Mouse (Mus musculus): ENCODE measurements around the gene Msantd3. TPM values are rescaled to one million over a fixed set of nuclear protein-coding genes. Genes with fewer than 3 reads are reported as not detected.

The Msantd3 gene
- polyA plus RNA-seq, 1 experiment from 2014 or later, result 0.62 TPM

GRCm38 (mm10) chr4:48579475-48580110, 39.9 kb downstream of the Msantd3 start:
- H3K27ac ChIP-seq, result no peak overlapping the region
- no peaks in the 10 kb centered on the region for H3K79me2 ChIP-seq (ENCODE audit: inconsistent target)
- 71% methylated on average over 6 of the region's 6 CpGs for WGBS (ENCODE audit: missing documents)
- H3K36me3 ChIP-seq (ENCODE audit: inconsistent target), result no peaks in the 10 kb centered on the region
- no peak overlapping the region for H3K4me3 ChIP-seq (ENCODE audit: inconsistent target)

- Histone ChIP-seq H3K4me3 (ENCODE audit: inconsistent target) (no peak overlapping the region), H3K27ac (no peak overlapping the region), H3K79me2 (ENCODE audit: inconsistent target) (no peaks in the 10 kb centered on the region), H3K36me3 (ENCODE audit: inconsistent target) (no peaks in the 10 kb centered on the region)
- WGBS (ENCODE audit: missing documents), result 64% methylated on average over 2 of the region's 2 CpGs
Measured at GRCm38 (mm10) chr4:48581201-48581600, 41.5 kb downstream of the Msantd3 start.

GRCm38 (mm10) chr4:48581993-48582392, 42.3 kb downstream of the Msantd3 start:
- H3K4me3 ChIP-seq (ENCODE audit: inconsistent target), result no peak overlapping the region
- WGBS (ENCODE audit: missing documents), result 100% methylated on average over 2 of the region's 3 CpGs
- no peak overlapping the region for H3K27ac ChIP-seq
- no peaks in the 10 kb centered on the region for H3K79me2 ChIP-seq (ENCODE audit: inconsistent target)
- no peaks in the 10 kb centered on the region for H3K36me3 ChIP-seq (ENCODE audit: inconsistent target)

- Histone ChIP-seq H3K79me2 (ENCODE audit: inconsistent target) (no peaks in the 10 kb centered on the region), H3K27ac (no peak overlapping the region), H3K4me3 (ENCODE audit: inconsistent target) (no peak overlapping the region), H3K36me3 (ENCODE audit: inconsistent target) (no peaks in the 10 kb centered on the region)
- whole genome bisulfite sequencing (ENCODE audit: missing documents), result 88% methylated on average over 2 of the region's 2 CpGs
Measured at GRCm38 (mm10) chr4:48582941-48583340, 43.2 kb downstream of the Msantd3 start.

GRCm38 (mm10) chr4:48584421-48585240, 44.9 kb downstream of the Msantd3 start, which contains the start of gene Tmeff1:
Tmeff1 (plus strand) TSS chr4:48585174.
- no peak within 1 kb of the TSS for H3K4me3 ChIP-seq (ENCODE audit: inconsistent target)
- H3K27ac ChIP-seq, result no peak within 1 kb of the TSS
- no peaks in the 10 kb centered on the region for H3K79me2 ChIP-seq (ENCODE audit: inconsistent target)
- WGBS (ENCODE audit: missing documents), result 9% methylated on average over 63 of the region's 64 CpGs
- no peaks in the 10 kb centered on the region for H3K36me3 ChIP-seq (ENCODE audit: inconsistent target)

- H3K4me3 ChIP-seq (ENCODE audit: inconsistent target), result no peak overlapping the region
- H3K36me3 ChIP-seq (ENCODE audit: inconsistent target), result no peaks in the 10 kb centered on the region
- no peak overlapping the region for H3K27ac ChIP-seq
- H3K79me2 ChIP-seq (ENCODE audit: inconsistent target), result no peaks in the 10 kb centered on the region
- 2% methylated on average over 88 of the region's 92 CpGs for WGBS (ENCODE audit: missing documents)
Measured at GRCm38 (mm10) chr4:48585241-48586098, 45.7 kb downstream of the Msantd3 start.

GRCm38 (mm10) chr4:48586099-48586821, 46.5 kb downstream of the Msantd3 start:
- H3K36me3 ChIP-seq (ENCODE audit: inconsistent target), result no peaks in the 10 kb centered on the region
- H3K4me3 ChIP-seq (ENCODE audit: inconsistent target), result no peak overlapping the region
- no peak overlapping the region for H3K27ac ChIP-seq
- 63% methylated on average over 12 of the region's 12 CpGs for WGBS (ENCODE audit: missing documents)
- H3K79me2 ChIP-seq (ENCODE audit: inconsistent target), result no peaks in the 10 kb centered on the region

- WGBS (ENCODE audit: missing documents), result 100% methylated on average over 2 of the region's 2 CpGs
- no peaks in the 10 kb centered on the region for H3K36me3 ChIP-seq (ENCODE audit: inconsistent target)
- no peaks in the 10 kb centered on the region for H3K79me2 ChIP-seq (ENCODE audit: inconsistent target)
- no peak overlapping the region for H3K27ac ChIP-seq
- H3K4me3 ChIP-seq (ENCODE audit: inconsistent target), result no peak overlapping the region
Measured at GRCm38 (mm10) chr4:48587526-48587925, 47.8 kb downstream of the Msantd3 start.

GRCm38 (mm10) chr4:48588576-48588975, 48.8 kb downstream of the Msantd3 start:
- Histone ChIP-seq H3K79me2 (ENCODE audit: inconsistent target) (no peaks in the 10 kb centered on the region), H3K36me3 (ENCODE audit: inconsistent target) (no peaks in the 10 kb centered on the region), H3K27ac (no peak overlapping the region), H3K4me3 (ENCODE audit: inconsistent target) (no peak overlapping the region)
- WGBS (ENCODE audit: missing documents), result 90% methylated on average over 6 of the region's 9 CpGs

GRCm38 (mm10) chr4:48590862-48591261, 51.1 kb downstream of the Msantd3 start:
- Histone ChIP-seq H3K27ac (no peak overlapping the region), H3K4me3 (ENCODE audit: inconsistent target) (no peak overlapping the region), H3K36me3 (ENCODE audit: inconsistent target) (no peaks in the 10 kb centered on the region), H3K79me2 (ENCODE audit: inconsistent target) (no peaks in the 10 kb centered on the region)
- WGBS (ENCODE audit: missing documents), result 25% methylated on average over 5 of the region's 7 CpGs

DNA sequence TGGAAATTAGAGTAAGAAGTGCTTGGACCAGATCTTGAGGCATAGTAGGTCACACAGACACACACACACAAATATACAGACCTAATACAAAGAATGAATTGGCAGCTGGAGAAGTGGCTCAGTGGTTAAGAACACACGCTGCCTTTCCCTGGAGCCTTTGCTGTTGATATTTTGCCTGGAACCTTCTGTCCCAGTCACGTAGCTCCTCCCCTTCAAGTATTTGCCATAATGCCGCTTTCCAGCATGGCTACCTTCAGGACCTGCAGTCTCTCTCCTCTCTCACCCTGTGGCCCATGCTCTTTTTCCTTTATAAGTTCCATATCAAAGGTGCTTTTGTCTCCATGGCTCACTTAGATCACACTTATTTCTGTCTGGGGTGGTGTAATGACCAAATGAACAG, 51.7 kb downstream of the Msantd3 start:
- WGBS (ENCODE audit: missing documents), result 93% methylated on average over 3 of the region's 3 CpGs
- Histone ChIP-seq H3K36me3 (ENCODE audit: inconsistent target) (no peaks in the 10 kb centered on the region), H3K4me3 (ENCODE audit: inconsistent target) (no peak overlapping the region), H3K27ac (no peak overlapping the region), H3K79me2 (ENCODE audit: inconsistent target) (no peaks in the 10 kb centered on the region)

- no peaks in the 10 kb centered on the region for H3K79me2 ChIP-seq (ENCODE audit: inconsistent target)
- no peak overlapping the region for H3K4me3 ChIP-seq (ENCODE audit: inconsistent target)
- H3K36me3 ChIP-seq (ENCODE audit: inconsistent target), result no peaks in the 10 kb centered on the region
- 29% methylated on average over 4 of the region's 5 CpGs for WGBS (ENCODE audit: missing documents)
- no peak overlapping the region for H3K27ac ChIP-seq
Measured at GRCm38 (mm10) chr4:48592328-48592727, 52.6 kb downstream of the Msantd3 start.

DNA sequence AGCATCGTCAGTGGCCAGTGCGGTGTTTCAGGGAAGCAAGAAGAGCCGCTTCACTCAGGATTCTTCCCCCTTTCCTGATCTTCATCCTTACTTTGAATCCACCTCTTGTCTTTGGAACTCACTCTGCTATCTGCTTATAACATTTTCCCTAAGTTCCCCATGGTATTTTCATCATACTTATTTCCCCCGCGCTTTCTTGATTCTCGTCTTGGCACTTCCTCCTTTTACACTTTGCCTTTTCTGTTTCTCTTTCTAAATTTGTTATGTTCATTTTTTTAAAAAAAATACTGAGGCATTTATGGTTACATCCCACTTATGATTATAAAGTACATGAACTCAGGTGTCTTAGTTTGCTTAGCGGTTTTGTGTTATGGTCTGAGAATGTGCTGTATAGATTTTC, 53.1 kb downstream of the Msantd3 start:
- Histone ChIP-seq H3K27ac (no peak overlapping the region), H3K4me3 (ENCODE audit: inconsistent target) (no peak overlapping the region)
- 34% methylated on average over 7 of the region's 7 CpGs for WGBS (ENCODE audit: missing documents)

DNA sequence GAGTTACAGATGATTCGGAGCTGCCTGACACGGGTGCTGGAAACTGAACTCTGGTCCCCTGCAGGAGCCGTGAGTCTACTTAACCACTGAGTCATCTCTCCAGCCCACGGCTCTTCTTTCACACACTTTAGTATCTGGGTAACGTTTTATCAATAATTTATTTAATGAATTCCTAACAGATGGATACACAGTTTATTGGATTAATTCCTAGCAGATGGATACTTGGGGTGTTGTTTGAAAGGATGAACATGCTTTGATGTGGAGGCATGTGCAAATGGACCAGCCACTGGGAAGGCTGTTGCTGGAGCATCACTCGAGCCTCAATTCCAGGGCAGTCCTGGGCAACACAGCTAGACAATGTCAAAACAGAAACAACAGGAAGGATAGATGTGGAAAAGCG, 56.4 kb downstream of the Msantd3 start:
- Histone ChIP-seq H3K4me3 (ENCODE audit: inconsistent target) (no peak overlapping the region), H3K79me2 (ENCODE audit: inconsistent target) (no peaks in the 10 kb centered on the region), H3K36me3 (ENCODE audit: inconsistent target) (no peaks in the 10 kb centered on the region), H3K27ac (no peak overlapping the region)
- 95% methylated on average over 7 of the region's 7 CpGs for WGBS (ENCODE audit: missing documents)

More for the DNA sequence above, 53.1 kb downstream of the Msantd3 start:
- Histone ChIP-seq H3K36me3 (ENCODE audit: inconsistent target) (no peaks in the 10 kb centered on the region), H3K79me2 (ENCODE audit: inconsistent target) (no peaks in the 10 kb centered on the region)

Measured in macrophage (primary cell).